Mouse (Mus musculus) erythroblast, embryonic 14.5 days (primary cell): ENCODE data around the gene Fam193b.

ENCODE experiments used
- GATA1 ChIP-seq: IDR thresholded peaks from 2 replicates; pipeline ENCODE4 v1.6.1; 2012; ENCODE audit warnings: low read length, inconsistent platforms, mixed read lengths
- TAL1 ChIP-seq: IDR thresholded peaks from 3 replicates; pipeline ENCODE4 v1.6.1; 2012; ENCODE audit warnings: low read length, inconsistent platforms, mixed read lengths

DNA sequence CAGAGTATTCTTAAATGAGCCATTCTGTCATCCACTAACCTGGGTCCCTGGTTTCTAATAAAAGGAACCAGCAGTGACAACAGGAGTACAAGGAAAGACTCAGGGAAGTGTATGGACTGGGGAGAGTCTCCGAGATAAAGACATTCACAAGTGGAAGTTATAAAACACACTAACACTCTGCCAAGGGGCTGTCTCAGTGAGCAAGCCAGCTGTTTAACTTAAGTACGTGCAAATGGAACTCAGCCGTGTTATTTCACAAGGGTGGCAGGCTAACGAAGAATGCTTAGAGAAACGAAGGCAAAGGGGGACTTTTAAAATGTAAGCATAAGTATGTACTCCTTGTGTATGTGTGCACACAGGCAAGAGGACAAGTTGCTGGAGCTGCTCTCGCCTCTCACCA is 13.4 kb downstream of the Fam193b start:
- TF ChIP-seq GATA1 = no peak
- TF ChIP-seq TAL1 = no peak
